Mouse (Mus musculus): ENCODE data around the gene Atg7. TPM values are rescaled to one million over a fixed set of nuclear protein-coding genes. Genes with fewer than 3 reads are reported as not detected.
"Not testable (repeated sequence)": the region's sequence is repeated elsewhere in the genome, so short reads cannot be mapped to it uniquely, and the experiment has no call there.

Atg7 gene
- 10 to 100 TPM; 24.7 to 26.5 TPM for total RNA-seq (2021)
- long read RNA-seq, experiment 1, transcript Atg7-201 (19 exons, 3,761 nt): major isoform, 10 of 21 reads
- long read RNA-seq, experiment 1, partial matches to known transcripts: 5 of 21 reads
- long read RNA-seq, experiment 1, other reads (novel, unspliced or antisense): 4 of 21 reads
- long read RNA-seq, experiment 2, transcript Atg7-201 (19 exons, 3,761 nt): major isoform, 17 of 31 reads
- long read RNA-seq, experiment 2, partial matches to known transcripts: 6 of 31 reads
- long read RNA-seq, experiment 2, other reads (novel, unspliced or antisense): 5 of 31 reads

DNA sequence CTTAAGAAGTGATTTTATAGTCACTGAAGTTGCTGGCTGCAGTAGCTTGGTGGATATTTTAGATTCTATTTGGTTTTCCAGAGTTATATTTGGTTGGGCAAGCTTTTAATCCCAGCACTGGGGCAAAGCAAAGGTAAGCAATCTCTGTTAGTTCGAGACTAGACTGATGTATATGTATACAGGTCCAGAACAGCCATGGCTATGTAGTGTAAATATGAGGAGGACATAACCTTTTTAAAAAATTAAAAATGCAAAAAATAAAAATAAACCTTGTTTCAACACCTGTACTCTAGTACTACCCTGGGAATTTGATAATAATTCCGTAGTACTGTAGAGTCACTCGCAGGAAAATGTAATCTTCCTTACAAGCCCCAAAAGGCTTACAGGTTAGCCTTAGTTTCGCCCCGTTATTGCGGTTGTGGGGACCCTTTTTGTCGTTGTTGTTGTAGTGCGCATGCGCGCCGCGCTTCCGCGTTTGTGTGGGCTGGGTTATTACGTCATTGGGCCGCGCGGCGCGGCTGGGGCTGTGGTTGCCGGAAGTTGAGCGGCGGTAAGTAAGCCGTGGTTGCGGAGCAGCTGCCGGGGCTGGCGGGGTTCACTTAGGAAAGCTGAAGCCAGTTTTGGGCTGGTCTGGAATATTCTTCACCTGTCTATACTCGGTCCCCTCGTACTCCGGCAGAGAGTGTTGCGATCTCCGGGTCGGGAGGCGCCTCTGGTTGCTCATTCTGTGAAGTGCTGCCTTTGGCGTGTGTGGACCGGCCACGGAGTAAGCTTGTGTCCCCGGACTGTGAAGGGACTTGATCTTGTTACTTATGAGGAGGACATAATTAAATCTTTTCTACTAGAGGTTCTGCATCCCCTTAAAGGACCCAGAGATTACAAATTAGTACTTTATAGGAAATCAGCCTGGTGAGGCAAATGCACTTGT, at the start of gene Atg7:
TSS of gene Atg7 (plus strand) at position 497 of the 928 bp plus-strand sequence.
- H3K27ac ChIP-seq: peak within 1 kb of the TSS; percentile 94
- DNase-seq (ENCODE audit: low spot score in 2 of 2): peak; percentile 88 to 91
- peak within 1 kb of the TSS; percentile 71 for H3K4me3 ChIP-seq
- TF ChIP-seq CTCF (conservative IDR thresholded peaks at IDR 0.05): no peak

DNA sequence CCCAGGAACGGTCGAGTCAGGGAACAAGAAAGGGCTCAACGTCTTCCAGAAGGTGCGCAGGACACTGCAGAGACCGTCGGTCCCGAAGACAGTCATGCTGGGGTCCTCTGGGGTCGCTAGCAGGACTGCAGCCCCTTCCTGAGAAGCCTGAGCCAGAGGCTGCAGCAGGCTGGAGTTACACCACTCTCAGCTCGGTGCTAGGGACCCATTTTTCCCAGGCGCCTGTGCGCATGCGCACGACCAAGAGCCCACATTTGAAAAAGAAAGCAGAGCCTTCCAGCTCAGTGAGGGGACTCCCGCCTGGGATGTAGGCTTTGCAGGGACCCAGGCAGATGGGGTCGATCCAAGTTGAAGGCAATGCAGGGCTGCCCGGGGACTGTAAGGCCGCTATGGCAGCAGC, 28.8 kb upstream of the Atg7 start:
- DNase-seq (ENCODE audit: low spot score in 2 of 2): peak; percentile 49 to 72
- not testable (repeated sequence) for H3K4me3 ChIP-seq

DNA sequence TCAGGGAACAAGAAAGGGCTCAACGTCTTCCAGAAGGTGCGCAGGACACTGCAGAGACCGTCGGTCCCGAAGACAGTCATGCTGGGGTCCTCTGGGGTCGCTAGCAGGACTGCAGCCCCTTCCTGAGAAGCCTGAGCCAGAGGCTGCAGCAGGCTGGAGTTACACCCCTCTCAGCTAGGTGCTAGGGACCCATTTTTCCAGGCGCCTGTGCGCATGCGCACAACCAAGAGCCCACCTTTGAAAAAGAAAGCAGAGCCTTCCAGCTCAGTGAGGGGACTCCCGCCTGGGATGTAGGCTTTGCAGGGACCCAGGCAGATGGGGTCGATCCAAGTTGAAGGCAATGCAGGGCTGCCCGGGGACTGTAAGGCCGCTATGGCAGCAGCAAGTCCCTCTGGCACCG, 9.0 kb upstream of the Atg7 start:
- not testable (repeated sequence) for DNase-seq (ENCODE audit: low spot score in 2 of 2); H3K27ac ChIP-seq; H3K4me3 ChIP-seq

More for the DNA sequence above, 28.8 kb upstream of the Atg7 start:
- not testable (repeated sequence) for H3K27ac ChIP-seq

DNA sequence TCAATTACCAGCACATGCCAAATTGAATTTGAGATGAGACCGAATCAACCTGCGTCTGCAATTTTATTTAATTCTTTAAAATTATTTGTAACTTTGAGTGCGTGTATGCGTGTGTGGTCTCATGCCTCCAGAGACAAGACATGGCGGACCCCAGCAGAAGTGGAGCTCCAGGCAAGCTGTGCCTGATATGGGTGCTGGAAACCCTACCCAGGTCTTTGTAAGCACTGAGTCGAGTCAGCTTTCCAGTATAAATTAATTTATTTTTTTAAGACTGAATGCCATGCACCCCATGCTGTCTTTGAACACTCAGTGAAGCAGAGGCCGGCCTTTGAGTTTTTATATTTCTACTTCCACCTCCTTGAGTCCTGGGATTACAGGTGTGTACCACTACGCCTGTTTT, 819 bp downstream of the Atg7 start:
- no peak for DNase-seq (ENCODE audit: low spot score in 2 of 2)
- H3K27ac ChIP-seq: no peak overlapping the region
- TF ChIP-seq CTCF (conservative IDR thresholded peaks at IDR 0.05): no peak
- peak overlapping the region; percentile 71 for H3K4me3 ChIP-seq

DNA sequence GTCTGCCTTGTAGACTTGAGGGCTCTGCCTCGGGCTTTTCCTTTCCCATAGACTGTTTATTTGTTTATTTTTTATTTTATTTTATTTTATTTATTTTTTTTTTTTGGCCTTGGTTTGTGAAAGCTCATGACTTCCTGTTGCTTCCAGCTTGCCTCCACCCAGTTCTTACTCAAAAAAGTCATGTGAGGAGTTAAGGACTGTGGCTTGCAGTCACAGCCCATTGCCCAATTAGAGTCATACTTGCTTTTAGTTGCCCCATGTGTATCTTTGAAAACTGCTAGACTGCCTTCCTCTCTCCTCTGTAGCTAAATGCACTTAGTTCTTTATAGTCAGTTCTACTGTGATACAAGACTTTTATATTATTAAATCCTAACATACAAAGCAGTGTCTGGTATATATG, 1.6 kb downstream of the Atg7 start:
- H3K27ac ChIP-seq: no peak overlapping the region
- no peak for TF ChIP-seq CTCF (conservative IDR thresholded peaks at IDR 0.05)
- H3K4me3 ChIP-seq: no peak overlapping the region
- DNase-seq (ENCODE audit: low spot score in 2 of 2): no peak

DNA sequence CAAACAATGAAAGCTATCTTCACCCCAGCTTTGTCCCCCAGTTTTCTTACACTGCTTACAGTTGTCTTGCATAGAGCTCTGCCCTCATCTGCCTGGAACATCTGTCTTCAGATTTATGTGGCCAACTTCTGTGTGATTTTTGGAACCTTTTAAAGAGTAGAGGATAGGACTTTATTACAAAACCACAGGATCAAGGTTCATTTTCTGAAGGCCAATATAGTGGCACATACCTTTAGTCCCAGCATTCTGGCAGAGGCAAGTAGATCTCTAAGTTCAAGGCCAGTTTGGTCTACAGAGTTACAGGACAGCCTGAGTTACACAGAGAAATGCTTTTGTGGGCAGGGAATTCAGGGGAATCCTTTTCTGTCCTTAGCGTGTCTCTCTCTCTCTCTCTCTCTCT, 3.3 kb downstream of the Atg7 start:
- no peak overlapping the region for H3K27ac ChIP-seq
- DNase-seq (ENCODE audit: low spot score in 2 of 2): no peak
- H3K4me3 ChIP-seq: no peak overlapping the region
- no peak for TF ChIP-seq CTCF (conservative IDR thresholded peaks at IDR 0.05)

DNA sequence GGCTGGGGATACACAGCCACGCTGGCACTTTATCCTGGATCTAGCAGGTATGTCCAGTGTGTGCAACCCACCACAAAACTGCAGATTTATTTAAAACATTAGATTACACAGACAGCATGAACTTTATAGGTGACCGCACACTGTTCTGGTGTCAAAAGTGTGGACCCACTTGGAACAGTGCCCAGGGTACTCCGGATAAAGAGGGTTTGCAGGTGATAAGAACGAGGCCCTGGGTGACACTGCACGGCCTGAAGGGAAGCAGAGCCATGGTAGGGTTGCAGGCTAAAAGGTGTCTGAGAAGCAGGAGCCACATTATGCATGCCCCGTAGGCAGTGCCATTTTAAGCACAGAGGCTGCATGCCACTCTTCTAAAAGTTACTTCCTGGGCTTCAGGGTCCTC, 4.1 kb downstream of the Atg7 start:
- Histone ChIP-seq H3K4me3 (no peak overlapping the region), H3K27ac (no peak overlapping the region)
- no peak for DNase-seq (ENCODE audit: low spot score in 2 of 2)
- no peak for TF ChIP-seq CTCF (conservative IDR thresholded peaks at IDR 0.05)

DNA sequence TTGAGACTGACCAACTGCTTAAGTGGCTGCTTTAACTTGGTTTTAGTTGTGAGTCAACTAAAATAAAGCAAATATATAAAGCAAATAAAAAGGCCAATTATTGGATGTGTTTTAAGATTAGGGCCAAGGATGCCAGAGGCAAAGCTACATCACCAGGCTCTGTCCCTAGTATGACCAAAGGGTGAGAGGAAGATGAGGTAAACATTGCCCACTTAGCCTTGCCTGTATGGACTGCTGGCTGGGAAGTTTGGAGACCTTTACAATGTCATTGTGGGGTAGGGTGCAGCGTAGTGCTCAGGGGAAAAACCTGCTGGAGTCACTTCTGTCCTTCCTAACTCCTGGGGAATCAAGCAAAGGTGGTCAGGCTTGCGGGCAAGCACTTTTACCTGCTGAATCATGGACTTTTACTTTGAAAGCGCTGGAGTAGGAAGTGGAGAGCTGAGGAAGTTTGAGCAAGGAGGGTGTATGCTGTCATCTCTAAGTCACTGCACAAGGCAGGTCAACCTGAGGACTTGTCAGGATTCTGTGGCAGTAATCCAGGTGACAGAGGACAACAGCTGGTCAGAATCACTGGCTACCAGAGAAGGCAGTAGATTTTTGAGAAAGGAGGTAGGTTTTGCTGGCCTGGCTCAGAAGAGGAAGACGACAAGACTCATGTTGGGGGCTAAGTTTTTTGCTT, 5.6 kb downstream of the Atg7 start:
- TF ChIP-seq CTCF (conservative IDR thresholded peaks at IDR 0.05): no peak
- DNase-seq (ENCODE audit: low spot score in 2 of 2): no peak

DNA sequence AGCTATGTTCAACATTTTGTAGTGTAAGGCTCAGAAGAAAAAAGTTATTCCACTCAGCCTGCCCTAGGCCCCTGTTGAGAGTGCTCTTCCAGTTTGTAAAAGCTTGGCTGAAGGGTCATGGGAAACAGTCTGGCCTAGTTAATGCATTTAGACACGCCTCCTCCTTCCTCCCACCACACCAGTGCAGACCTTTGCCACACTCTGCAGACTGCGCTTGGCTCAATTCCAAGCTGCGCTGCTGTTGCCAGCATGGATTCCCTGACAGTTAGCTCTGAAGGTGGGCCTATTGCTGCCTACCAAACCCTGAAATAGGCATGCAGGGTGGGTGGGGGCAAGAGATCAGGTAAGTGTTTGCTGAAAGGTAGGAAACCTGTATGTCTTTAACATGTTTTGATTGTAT, 9.3 kb downstream of the Atg7 start:
- Histone ChIP-seq H3K4me3 (no peak overlapping the region), H3K27ac (0 out of 2 replicates have a peak overlapping the region, but pooled peaks have one; percentile 3)
- no peak for TF ChIP-seq CTCF (conservative IDR thresholded peaks at IDR 0.05)

More for the DNA sequence above, 5.6 kb downstream of the Atg7 start:
- H3K4me3 ChIP-seq: no peak overlapping the region
- no peak overlapping the region for H3K27ac ChIP-seq

DNA sequence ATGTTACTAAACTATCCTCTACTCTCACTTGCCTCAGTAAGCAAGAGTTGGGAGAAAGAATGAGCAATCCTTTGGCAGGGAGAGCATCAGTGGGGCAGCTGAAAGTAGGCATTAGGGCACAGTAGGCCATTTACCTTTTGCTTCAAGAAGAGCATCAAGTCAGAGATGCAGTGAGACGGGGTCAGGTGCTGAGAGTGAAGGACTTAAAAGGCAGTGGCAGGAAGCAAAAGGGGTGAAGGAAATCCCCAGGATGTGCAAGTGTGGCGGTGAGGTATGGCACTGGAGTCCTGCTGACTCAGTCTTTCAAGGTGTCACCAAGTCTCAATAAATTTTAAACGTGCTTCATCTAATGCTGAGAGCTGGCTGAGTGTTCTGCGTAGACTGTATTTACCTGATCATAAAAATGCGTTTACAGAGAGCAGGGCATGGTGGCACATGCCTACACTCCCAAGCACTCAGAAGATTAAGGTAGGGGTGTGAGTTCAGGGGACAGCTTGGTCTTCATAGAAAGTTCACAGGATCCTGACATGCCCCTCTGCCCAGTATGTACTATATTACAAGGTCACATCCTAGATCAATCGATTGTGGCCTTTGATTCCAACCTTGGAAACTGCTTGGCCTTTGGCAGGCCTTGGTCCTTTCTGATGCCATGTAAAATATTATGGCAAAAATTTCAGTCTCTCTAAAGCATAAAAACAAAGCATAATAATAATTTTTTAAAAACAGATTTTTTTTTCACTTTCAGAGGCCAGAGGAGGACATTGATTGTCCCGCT, 14.1 kb downstream of the Atg7 start:
- no peak for DNase-seq (ENCODE audit: low spot score in 2 of 2)
- Histone ChIP-seq H3K4me3 (no peak overlapping the region), H3K27ac (no peak overlapping the region)
- no peak for TF ChIP-seq CTCF (conservative IDR thresholded peaks at IDR 0.05)

More for the DNA sequence above, 9.3 kb downstream of the Atg7 start:
- DNase-seq (ENCODE audit: low spot score in 2 of 2): no peak

DNA sequence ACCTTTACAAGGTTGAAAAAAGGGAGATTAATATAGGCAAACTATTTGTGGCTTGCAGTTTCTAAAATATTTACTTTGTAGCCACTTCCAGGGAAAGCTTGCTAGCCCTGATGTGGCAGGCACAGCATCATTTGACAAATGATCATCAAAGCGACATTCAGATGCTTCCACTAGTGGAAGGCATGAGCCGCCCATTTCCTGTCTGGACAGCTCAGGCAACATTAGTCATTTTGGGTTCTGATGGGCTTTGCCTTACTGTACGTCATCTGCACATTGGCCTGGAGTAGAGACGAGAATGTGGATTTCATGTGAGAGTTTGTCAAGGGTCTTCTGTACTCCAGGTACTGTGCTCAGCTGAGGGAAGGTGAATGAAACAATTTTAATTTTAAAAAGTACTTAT, 14.9 kb downstream of the Atg7 start:
- no peak for DNase-seq (ENCODE audit: low spot score in 2 of 2)
- Histone ChIP-seq H3K27ac (no peak overlapping the region), H3K4me3 (no peak overlapping the region)
- TF ChIP-seq CTCF (conservative IDR thresholded peaks at IDR 0.05): no peak

DNA sequence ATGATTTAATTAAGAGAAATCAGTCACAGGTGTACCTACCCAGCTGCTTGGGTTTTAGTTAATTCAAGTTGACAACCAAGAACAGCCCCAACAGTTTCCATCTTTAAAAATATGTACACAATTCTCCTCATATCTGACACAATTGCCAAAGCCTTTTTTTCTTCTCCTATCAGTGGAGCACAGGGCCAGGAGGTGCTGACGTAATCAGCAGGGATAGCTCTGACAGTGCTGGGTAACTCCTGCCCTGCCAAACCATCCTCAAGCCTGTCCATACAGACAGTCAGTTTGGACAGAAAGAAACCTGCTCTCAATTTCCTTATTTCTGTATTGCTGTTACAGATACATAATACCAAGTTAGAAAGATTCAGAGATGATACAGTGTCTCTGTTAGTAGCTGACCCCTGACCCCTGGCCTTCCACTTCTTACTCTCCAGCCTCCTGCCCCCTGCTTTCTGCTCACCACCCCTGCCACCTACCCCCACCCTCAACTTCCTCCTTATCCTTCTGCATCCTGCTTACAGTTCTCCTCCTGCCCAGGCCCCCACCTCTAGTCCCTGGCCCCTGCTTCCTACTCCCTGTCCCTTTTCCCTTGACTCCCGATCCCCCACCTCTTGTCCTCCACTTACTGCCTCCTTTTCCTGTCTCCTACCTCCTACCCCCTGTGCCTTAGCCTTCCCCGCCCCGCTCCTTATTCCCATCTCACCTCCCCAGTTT, 16.5 kb downstream of the Atg7 start:
- TF ChIP-seq CTCF (conservative IDR thresholded peaks at IDR 0.05): no peak
- no peak for DNase-seq (ENCODE audit: low spot score in 2 of 2)

More for the DNA sequence above, 16.5 kb downstream of the Atg7 start:
- Histone ChIP-seq H3K4me3 (no peak overlapping the region), H3K27ac (no peak overlapping the region)

Measured in layer of hippocampus, adult 2 months (tissue).